Mouse (Mus musculus): ENCODE data around the gene Mrpl52. TPM values are rescaled to one million over a fixed set of nuclear protein-coding genes. Genes with fewer than 3 reads are reported as not detected.

The Mrpl52 gene
- polyA plus RNA-seq, 1 experiment from 2014 or later = 310 TPM

DNA sequence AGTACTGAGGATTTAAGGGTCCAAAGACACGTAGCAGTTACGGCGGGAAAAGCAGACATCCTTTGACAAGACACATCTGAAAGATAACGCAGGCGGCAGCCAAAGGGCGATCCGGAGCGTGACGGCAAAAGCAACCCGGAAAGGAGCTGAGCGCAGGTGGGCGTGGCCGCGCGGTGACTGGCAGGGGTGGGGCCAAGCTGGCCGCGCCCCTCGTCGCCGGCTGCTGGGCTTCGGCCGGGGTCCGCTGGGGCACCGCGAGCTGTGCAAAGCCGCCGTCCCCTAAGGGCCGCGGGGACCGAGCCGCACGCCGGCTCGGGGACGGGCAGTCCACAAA lies 37.2 kb downstream of the Mrpl52 start, which contains the start of gene Lrp10:
TSS of gene Lrp10 (plus strand) at position 179 of the 334 bp plus-strand sequence.
- no peaks in the 10 kb centered on the region for H3K27me3 ChIP-seq
- H3K9ac ChIP-seq = peak within 1 kb of the TSS; percentile 82
- peak within 1 kb of the TSS; percentile 54 for H3K27ac ChIP-seq
- H3K4me2 ChIP-seq = peak within 1 kb of the TSS; percentile 87
- no peaks in the 10 kb centered on the region for H3K9me3 ChIP-seq (replicated peaks)
- peak; percentile 93 for ATAC-seq
- H3K4me3 ChIP-seq = peak within 1 kb of the TSS; percentile 70
- H3K4me1 ChIP-seq = peaks cover 12% of the 10 kb centered on the region
- H3K36me3 ChIP-seq (ENCODE audit: poor library complexity, severe bottlenecking) = peaks cover 15% of the 10 kb centered on the region
- 0% methylated on average over 33 of the region's 35 CpGs for WGBS

- H3K4me3 ChIP-seq = peak overlapping the region; percentile 70
- no peaks in the 10 kb centered on the region for H3K9me3 ChIP-seq (replicated peaks)
- peak overlapping the region; percentile 82 for H3K9ac ChIP-seq
- H3K4me2 ChIP-seq = peak overlapping the region; percentile 87
- ATAC-seq = peak; percentile 77
- peaks cover 12% of the 10 kb centered on the region for H3K4me1 ChIP-seq
- under 1% methylated on average over 48 of the region's 57 CpGs for WGBS
- peak overlapping the region; percentile 54; the same call in 1 of the 2 replicates for H3K27ac ChIP-seq
- H3K27me3 ChIP-seq = no peaks in the 10 kb centered on the region
- peaks cover 20% of the 10 kb centered on the region for H3K36me3 ChIP-seq (ENCODE audit: poor library complexity, severe bottlenecking)
Measured at GRCm38 (mm10) chr14:54464293-54465005, 37.7 kb downstream of the Mrpl52 start.

DNA sequence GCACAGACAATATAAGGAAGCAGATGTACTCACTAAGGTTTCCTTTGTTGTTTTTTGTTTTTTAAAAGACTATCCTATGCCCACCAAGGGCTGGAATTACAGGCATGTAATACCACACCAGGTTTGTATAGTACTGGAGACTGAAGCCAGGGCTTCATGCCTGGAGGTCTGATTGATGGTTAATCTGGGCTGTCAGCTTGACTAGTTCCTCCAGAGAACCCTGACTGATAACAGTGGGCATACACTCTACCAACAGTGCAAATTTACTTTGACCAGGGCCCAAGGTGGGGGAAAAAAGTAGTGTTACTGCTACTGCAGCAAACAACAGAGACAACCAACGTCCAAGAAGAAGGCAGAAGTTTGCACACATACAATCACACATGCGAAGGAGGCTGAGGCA lies 44.8 kb downstream of the Mrpl52 start:
- H3K9ac ChIP-seq = no peak overlapping the region
- 91% methylated on average over 2 of the region's 2 CpGs for whole genome bisulfite sequencing
- no peak overlapping the region for H3K27ac ChIP-seq
- H3K4me1 ChIP-seq = peaks cover 22% of the 10 kb centered on the region
- H3K9me3 ChIP-seq (replicated peaks) = no peaks in the 10 kb centered on the region
- H3K4me2 ChIP-seq = no peak overlapping the region
- no peaks in the 10 kb centered on the region for H3K27me3 ChIP-seq
- peaks cover 41% of the 10 kb centered on the region for H3K36me3 ChIP-seq (ENCODE audit: poor library complexity, severe bottlenecking)
- no peak for ATAC-seq
- no peak overlapping the region for H3K4me3 ChIP-seq

- Histone ChIP-seq H3K9ac (no peak overlapping the region), H3K4me1 (peaks cover 34% of the 10 kb centered on the region), H3K27ac (no peak overlapping the region; the same call in 1 of the 2 replicates), H3K36me3 (ENCODE audit: poor library complexity, severe bottlenecking) (peaks cover 38% of the 10 kb centered on the region), H3K4me3 (no peak overlapping the region), H3K4me2 (no peak overlapping the region), H3K27me3 (peaks cover 4% of the 10 kb centered on the region), H3K9me3 (replicated peaks) (no peaks in the 10 kb centered on the region)
- ATAC-seq = no peak
- WGBS = 58% methylated on average over 5 of the region's 5 CpGs
Measured at GRCm38 (mm10) chr14:54472671-54473070, 46.0 kb downstream of the Mrpl52 start.

- no peak overlapping the region for H3K4me2 ChIP-seq
- peaks cover 44% of the 10 kb centered on the region for H3K4me1 ChIP-seq
- H3K9ac ChIP-seq = no peak overlapping the region
- H3K36me3 ChIP-seq (ENCODE audit: poor library complexity, severe bottlenecking) = peaks cover 18% of the 10 kb centered on the region
- no peak for ATAC-seq
- peaks cover 25% of the 10 kb centered on the region for H3K27me3 ChIP-seq
- H3K4me3 ChIP-seq = no peak overlapping the region
- 77% methylated on average over 5 of the region's 5 CpGs for WGBS
- no peak overlapping the region for H3K27ac ChIP-seq
- H3K9me3 ChIP-seq (replicated peaks) = no peaks in the 10 kb centered on the region
Measured at GRCm38 (mm10) chr14:54474744-54475143, 48.0 kb downstream of the Mrpl52 start.

GRCm38 (mm10) chr14:54475941-54476844 lies 49.5 kb downstream of the Mrpl52 start, which contains the start of gene Rem2:
Gene Rem2, plus strand, starts transcription at chr14:54476100.
- Histone ChIP-seq H3K4me3 (peak within 1 kb of the TSS; percentile 53), H3K4me2 (peak within 1 kb of the TSS; percentile 81), H3K9me3 (replicated peaks) (no peaks in the 10 kb centered on the region), H3K4me1 (peaks cover 46% of the 10 kb centered on the region), H3K27ac (peak within 1 kb of the TSS; percentile 81), H3K36me3 (ENCODE audit: poor library complexity, severe bottlenecking) (0 out of 2 replicates have a peak, but pooled peaks cover 6% of the 10 kb centered on the region), H3K27me3 (peaks cover 37% of the 10 kb centered on the region), H3K9ac (peak within 1 kb of the TSS; percentile 78)
- 0% methylated on average over 23 of the region's 23 CpGs for WGBS
- ATAC-seq = peak; percentile 93

DNA sequence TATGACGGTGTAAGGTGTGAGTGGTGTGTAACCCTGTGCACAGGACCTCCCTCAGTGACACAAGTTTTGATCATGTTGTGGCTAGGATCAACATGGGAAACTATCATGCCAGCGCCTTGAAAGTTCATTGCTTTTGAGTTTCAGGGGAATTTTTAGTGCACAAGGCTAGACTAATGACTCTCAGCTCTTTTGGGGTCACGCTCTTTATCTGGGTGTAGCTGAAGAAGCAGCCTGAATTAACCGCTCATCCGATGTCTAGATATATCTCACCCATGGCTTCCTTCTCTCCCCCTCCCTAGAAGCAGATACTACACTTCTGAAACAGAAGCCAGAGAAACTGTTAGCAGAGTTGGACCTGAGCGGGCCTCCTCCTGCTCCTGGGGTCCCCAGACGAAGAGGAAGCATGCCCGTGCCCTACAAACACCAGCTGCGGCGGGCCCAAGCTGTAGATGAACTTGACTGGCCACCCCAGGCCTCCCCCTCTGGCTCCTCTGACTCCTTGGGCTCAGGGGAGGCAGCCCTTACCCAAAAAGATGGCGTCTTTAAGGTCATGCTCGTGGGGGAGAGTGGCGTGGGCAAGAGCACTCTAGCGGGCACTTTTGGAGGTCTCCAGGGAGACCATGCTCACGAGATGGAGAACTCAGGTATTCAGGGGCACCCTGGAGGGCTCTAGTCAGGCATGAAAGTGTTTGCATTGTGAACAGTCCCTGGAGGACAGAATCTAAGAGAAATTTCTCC lies 50.6 kb downstream of the Mrpl52 start:
- Histone ChIP-seq H3K9me3 (replicated peaks) (no peaks in the 10 kb centered on the region), H3K4me2 (peak overlapping the region; percentile 81), H3K27me3 (peaks cover 43% of the 10 kb centered on the region), H3K27ac (0 out of 2 replicates have a peak overlapping the region, but pooled peaks have one; percentile 81), H3K36me3 (ENCODE audit: poor library complexity, severe bottlenecking) (no peaks in the 10 kb centered on the region), H3K9ac (peak overlapping the region; percentile 78), H3K4me3 (peak overlapping the region; percentile 53), H3K4me1 (peaks cover 46% of the 10 kb centered on the region)
- ATAC-seq = no peak
- 70% methylated on average over 15 of the region's 15 CpGs for WGBS

Other genes starting within 250 kb of the Mrpl52 start
- 281 and 283 TPM in 2 replicates for gene Dad1, start 172.8 kb upstream of the Mrpl52 start, polyA plus RNA-seq (2015; fragmentation: Nextera tagmentation; extraction: Ambion mirVana)
- 46.1 and 51.3 TPM in 2 replicates for gene Abhd4, start 172.7 kb upstream of the Mrpl52 start, polyA plus RNA-seq (2015; fragmentation: Nextera tagmentation; extraction: Ambion mirVana)
- gene Olfr49, start 142.0 kb upstream of the Mrpl52 start, polyA plus RNA-seq (2015; fragmentation: Nextera tagmentation; extraction: Ambion mirVana) = not detected in 2 replicates
- gene Oxa1l, start 66.1 kb upstream of the Mrpl52 start, polyA plus RNA-seq (2015; fragmentation: Nextera tagmentation; extraction: Ambion mirVana) = 43.8 and 50.6 TPM in 2 replicates
- gene Slc7a7, start 9.1 kb upstream of the Mrpl52 start, polyA plus RNA-seq (2015; fragmentation: Nextera tagmentation; extraction: Ambion mirVana) = 5.6 and 6.1 TPM in 2 replicates
- 54.5 and 57.3 TPM in 2 replicates for gene Mmp14, start 4.7 kb downstream of the Mrpl52 start, polyA plus RNA-seq (2015; fragmentation: Nextera tagmentation; extraction: Ambion mirVana)
- gene Lrp10, start 37.2 kb downstream of the Mrpl52 start, polyA plus RNA-seq (2015; fragmentation: Nextera tagmentation; extraction: Ambion mirVana) = 19.9 and 24.4 TPM in 2 replicates
- 24.2 and 24.4 TPM in 2 replicates for gene Rem2, start 49.2 kb downstream of the Mrpl52 start, polyA plus RNA-seq (2015; fragmentation: Nextera tagmentation; extraction: Ambion mirVana)
- gene Prmt5, start 90.6 kb downstream of the Mrpl52 start, polyA plus RNA-seq (2015; fragmentation: Nextera tagmentation; extraction: Ambion mirVana) = 107 and 113 TPM in 2 replicates
- 39.7 and 43.1 TPM in 2 replicates for gene Haus4, start 127.7 kb downstream of the Mrpl52 start, polyA plus RNA-seq (2015; fragmentation: Nextera tagmentation; extraction: Ambion mirVana)
- gene Ajuba, start 150.6 kb downstream of the Mrpl52 start, polyA plus RNA-seq (2015; fragmentation: Nextera tagmentation; extraction: Ambion mirVana) = 18.8 and 20.3 TPM in 2 replicates
- 8.3 and 9.4 TPM in 2 replicates for gene 4931414P19Rik, start 179.1 kb downstream of the Mrpl52 start, polyA plus RNA-seq (2015; fragmentation: Nextera tagmentation; extraction: Ambion mirVana)
- 462 and 492 TPM in 2 replicates for gene Psmb5, start 191.1 kb downstream of the Mrpl52 start, polyA plus RNA-seq (2015; fragmentation: Nextera tagmentation; extraction: Ambion mirVana)
- gene Psmb11, start 194.5 kb downstream of the Mrpl52 start, polyA plus RNA-seq (2015; fragmentation: Nextera tagmentation; extraction: Ambion mirVana) = 0.04 TPM in 1 of 2 replicates, not detected in the other
- not detected in 2 replicates for gene Gm17606, start 214.0 kb downstream of the Mrpl52 start, polyA plus RNA-seq (2015; fragmentation: Nextera tagmentation; extraction: Ambion mirVana)
- 7.1 and 8.0 TPM in 2 replicates for gene Cdh24, start 214.5 kb downstream of the Mrpl52 start, polyA plus RNA-seq (2015; fragmentation: Nextera tagmentation; extraction: Ambion mirVana)